Mouse (Mus musculus) G1E (cell line): Measurements from ENCODE around the gene Nnat.

ENCODE experiments used
- CTCF ChIP-seq: IDR thresholded peaks from 2 replicates; pipeline ENCODE4 v1.5.1; 2012; ENCODE audit warnings: low read depth, low read length, inconsistent platforms, mixed read lengths
- GATA1 ChIP-seq: IDR thresholded peaks from 2 replicates; pipeline ENCODE4 v1.6.1; 2012; ENCODE audit warnings: borderline replicate concordance, low read length, inconsistent platforms, mixed read lengths
- TAL1 ChIP-seq: conservative IDR thresholded peaks from 2 replicates; pipeline ENCODE4 v1.6.1; 2012; ENCODE audit warnings: low read depth, low read length, inconsistent platforms, mixed read lengths

- TF ChIP-seq CTCF: no peak
- TF ChIP-seq GATA1: no peak
- no peak for TF ChIP-seq TAL1
Measured at GRCm38 (mm10) chr2:157517526-157517925, 42.4 kb upstream of the Nnat start.
